Comparison of ENCODE assay signal across 11 mouse cellular contexts in genomic region chr8:26264869-26265321, GRCm38 (mm10).
DNase-seq lines count a peak whose midpoint lies in the region; ATAC-seq and TF ChIP-seq lines count a peak whose summit lies in the region.
"Had no signal": no experiment of that assay in that cellular context is flagged by ENCODE, and none has a peak within 500 bp of the region (broad histone marks: within the 10 kb centered on the region; RNA-seq: fewer than 3 reads in every experiment).

No protein-coding gene starts in this region.

- H3K9ac ChIP-seq in hindbrain, embryonic 13.5 days: no peak overlapping the region; the same call in 1 of the 2 replicates
- H3K9ac ChIP-seq in midbrain, postnatal 0 days (replicated peaks; ENCODE audit: low read length, poor library complexity, severe bottlenecking): no peak overlapping the region
- H3K9ac ChIP-seq: heart, embryonic 15.5 days; liver, embryonic 14.5 days had no signal

- peaks cover 50% of the 10 kb centered on the region for H3K4me1 ChIP-seq in hindbrain, embryonic 13.5 days (replicated peaks)
- peaks cover 13% of the 10 kb centered on the region for H3K4me1 ChIP-seq in midbrain, postnatal 0 days (ENCODE audit: insufficient read depth, low read length)
- H3K4me1 ChIP-seq: heart, embryonic 15.5 days had no signal

- no peak for TF ChIP-seq CTCF in midbrain, postnatal 0 days (IDR thresholded peaks at IDR 0.05)

- H3K27ac ChIP-seq in hindbrain, embryonic 13.5 days: peak overlapping the region; percentile 42
- no peak overlapping the region for H3K27ac ChIP-seq in midbrain, postnatal 0 days (ENCODE audit: low read depth, low read length)
- H3K27ac ChIP-seq: heart, embryonic 15.5 days; liver, embryonic 14.5 days had no signal

- no peak overlapping the region for H3K4me2 ChIP-seq in hindbrain, embryonic 13.5 days
- no peak overlapping the region for H3K4me2 ChIP-seq in midbrain, postnatal 0 days (ENCODE audit: low read depth, low read length, poor library complexity, severe bottlenecking)
- H3K4me2 ChIP-seq: heart, embryonic 15.5 days had no signal

- DNase-seq in brain, adult 2 months (ENCODE audit: low read depth, low spot score): peak; percentile 31
- DNase-seq in embryo, embryonic 10.5 days (ENCODE audit: low spot score): peak; percentile 49
- peak; percentile 61 for DNase-seq in midbrain, postnatal 0 days (ENCODE audit: low spot score)
- no peak for DNase-seq in thymus, postnatal 36 days
- DNase-seq in lung, postnatal 14 days: no peak
- no peak for DNase-seq in layer of hippocampus, postnatal 10 days (ENCODE audit: low spot score in 2 of 2)
- DNase-seq: adrenal gland, postnatal 36 days; thymus, postnatal 25 days had no signal

- no peaks in the 10 kb centered on the region for H3K9me3 ChIP-seq in hindbrain, embryonic 13.5 days
- H3K9me3 ChIP-seq in midbrain, postnatal 0 days (ENCODE audit: low read length): no peaks in the 10 kb centered on the region
- H3K9me3 ChIP-seq: heart, embryonic 15.5 days had no signal

- H3K27me3 ChIP-seq in hindbrain, embryonic 13.5 days: 0 out of 2 replicates have a peak, but pooled peaks cover 2% of the 10 kb centered on the region
- no peaks in the 10 kb centered on the region for H3K27me3 ChIP-seq in midbrain, postnatal 0 days (ENCODE audit: insufficient read depth, low read length)
- H3K27me3 ChIP-seq: heart, embryonic 15.5 days had no signal

- H3K36me3 ChIP-seq in hindbrain, embryonic 13.5 days: no peaks in the 10 kb centered on the region
- H3K36me3 ChIP-seq in midbrain, postnatal 0 days (ENCODE audit: insufficient read depth, low read length): no peaks in the 10 kb centered on the region
- H3K36me3 ChIP-seq: heart, embryonic 15.5 days had no signal

- H3K4me3 ChIP-seq in hindbrain, embryonic 13.5 days: no peak overlapping the region
- H3K4me3 ChIP-seq in midbrain, postnatal 0 days (ENCODE audit: low read depth, low read length): no peak overlapping the region
- H3K4me3 ChIP-seq: heart, embryonic 15.5 days had no signal

- WGBS in hindbrain, embryonic 13.5 days: 24% methylated on average over 11 of the region's 11 CpGs
- 24% methylated on average over 11 of the region's 11 CpGs for WGBS in midbrain, postnatal 0 days

- peak; percentile 41; the same call in 1 of the 2 replicates for ATAC-seq in hindbrain, embryonic 13.5 days (ENCODE audit: low FRiP score)
- no peak for ATAC-seq in midbrain, postnatal 0 days (ENCODE audit: low FRiP score)

Comparison
In these comparisons a context has a peak if more than half of its experiments do, and no peak if none do; other contexts are left out.
1. DNase-seq: peak in brain, adult 2 months (single experiment), embryo, embryonic 10.5 days (single experiment) and midbrain, postnatal 0 days (single experiment); none in thymus, postnatal 36 days (0 of 2), lung, postnatal 14 days (single experiment) and layer of hippocampus, postnatal 10 days (0 of 2).